Mouse (Mus musculus) kidney, adult 2 months (tissue): ENCODE results near the gene Pdcd1lg2.

Experiments
- CTCF ChIP-seq: fragments of 200-500 bp; conservative IDR thresholded peaks from 2 replicates; pipeline ENCODE4 v1.5.1; 2011; ENCODE audit warnings: low read depth, mild to moderate bottlenecking, control low read depth, low read length, moderate library complexity, mixed read lengths; ENCODE audit not compliant: insufficient read depth, insufficient read length
- POLR2A ChIP-seq: fragments of 200-500 bp; IDR thresholded peaks from one replicate; pipeline ENCODE4 v1.6.1; 2011; ENCODE audit warnings: low read depth, low read length, control low read depth

GRCm38 (mm10) chr19:29484537-29484936 lies 73.8 kb downstream of the Pdcd1lg2 start:
- TF ChIP-seq CTCF (no peak), POLR2A (no peak)
